Mouse (Mus musculus) heart, embryonic 15.5 days (tissue): ENCODE data around the gene Slc45a2. TPM values are rescaled to one million over a fixed set of nuclear protein-coding genes. Genes with fewer than 3 reads are reported as not detected.

Experiments used
- ATAC-seq: fragments of 200-750 bp; cut with Nextera tagmentation; replicated peaks from 2 replicates; pipeline ENCODE4 v1.8.0; 2017; ENCODE audit warnings: low read depth, moderate TSS enrichment; ENCODE audit not compliant: insufficient number of reproducible peaks, insufficient read depth, low FRiP score
- H3K27ac ChIP-seq: fragments of 300-500 bp; sonication (generic); 2 replicates; pipeline ENCODE4 v1.5.1; 2015; ENCODE audit warnings: mild to moderate bottlenecking, inconsistent platforms
- H3K27me3 ChIP-seq: fragments of 300-500 bp; sonication (generic); 2 replicates; pipeline ENCODE4 v1.6.1; 2015; ENCODE audit warnings: inconsistent platforms
- H3K36me3 ChIP-seq: fragments of 300-500 bp; sonication (generic); 2 replicates; pipeline ENCODE4 v1.6.1; 2015; ENCODE audit warnings: mild to moderate bottlenecking, inconsistent platforms
- H3K4me1 ChIP-seq: fragments of 300-500 bp; sonication (generic); replicated peaks from 2 replicates; pipeline ENCODE4 v1.6.1; 2015; ENCODE audit warnings: inconsistent platforms
- H3K4me2 ChIP-seq: fragments of 300-500 bp; sonication (generic); 2 replicates; pipeline ENCODE4 v1.6.1; 2015; ENCODE audit warnings: inconsistent platforms, mild to moderate bottlenecking, moderate library complexity
- H3K4me3 ChIP-seq: fragments of 300-500 bp; sonication (generic); 2 replicates; pipeline ENCODE4 v1.5.1; 2015; ENCODE audit warnings: mild to moderate bottlenecking, inconsistent platforms
- H3K9ac ChIP-seq: fragments of 300-500 bp; sonication (generic); 2 replicates; pipeline ENCODE4 v1.6.1; 2015; ENCODE audit warnings: mild to moderate bottlenecking, inconsistent platforms
- H3K9me3 ChIP-seq: fragments of 300-500 bp; sonication (generic); replicated peaks from 2 replicates; pipeline ENCODE4 v1.6.1; 2016; ENCODE audit warnings: inconsistent platforms
- WGBS: fragments of 180-500 bp; shearing (Covaris S2); methylation state at CpG from one replicate; pipeline ENCODE4 v1.1.7; 2015; ENCODE audit warnings: mixed read lengths; 5-methylcytosine and 5-hydroxymethylcytosine counted together
- polyA plus RNA-seq: library from polyadenylated mRNA; unstranded; fragments of >200 nt; fragmentation: Nextera tagmentation; extraction: Ambion mirVana; gene quantifications from 2 replicates; pipeline ENCODE4 v1.2.1, GENCODE M21; 2015

Gene Slc45a2
- 0.08 and 0.13 TPM in 2 replicates for polyA plus RNA-seq

DNA sequence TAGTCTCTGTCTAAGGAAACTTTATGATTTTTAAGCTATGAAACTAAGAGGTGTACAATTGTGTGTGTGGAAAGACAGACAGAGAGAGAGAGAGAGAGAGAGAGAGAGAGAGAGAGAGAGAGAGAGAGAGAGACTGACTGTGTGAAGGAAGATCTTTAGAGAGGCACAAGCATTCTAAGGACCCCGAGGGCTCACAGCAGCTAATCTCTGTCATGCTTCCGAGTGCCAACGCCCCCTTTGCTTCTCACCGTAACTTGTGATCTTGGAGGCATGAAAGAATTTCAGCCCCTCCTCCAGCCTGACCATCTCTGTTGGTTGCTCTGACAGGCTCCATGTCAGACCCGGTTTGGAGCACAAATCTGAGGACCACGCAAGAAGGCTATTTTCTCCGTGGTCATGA is at the start of gene Slc45a2:
Gene Slc45a2, plus strand, starts transcription at position 301 of the 400 bp plus-strand sequence.
- no peaks in the 10 kb centered on the region for H3K9me3 ChIP-seq
- no peaks in the 10 kb centered on the region for H3K36me3 ChIP-seq
- 0 out of 2 replicates have a peak within 1 kb of the TSS, but pooled peaks have one; percentile 3 for H3K4me2 ChIP-seq
- H3K4me1 ChIP-seq = no peaks in the 10 kb centered on the region
- H3K27ac ChIP-seq = no peak within 1 kb of the TSS
- H3K9ac ChIP-seq = no peak within 1 kb of the TSS
- H3K4me3 ChIP-seq = no peak within 1 kb of the TSS
- no peaks in the 10 kb centered on the region for H3K27me3 ChIP-seq
- no peak for ATAC-seq
- WGBS = 38% methylated on average over 7 of the region's 7 CpGs

- Histone ChIP-seq H3K27me3 (0 out of 2 replicates have a peak, but pooled peaks cover 3% of the 10 kb centered on the region), H3K27ac (no peak within 1 kb of the TSS), H3K9ac (no peak within 1 kb of the TSS), H3K36me3 (no peaks in the 10 kb centered on the region), H3K9me3 (no peaks in the 10 kb centered on the region), H3K4me2 (no peak within 1 kb of the TSS), H3K4me1 (no peaks in the 10 kb centered on the region), H3K4me3 (no peak within 1 kb of the TSS)
- 74% methylated on average over 23 of the region's 23 CpGs for WGBS
- no peak for ATAC-seq
Measured at GRCm38 (mm10) chr15:10951951-10952759, 48.4 kb upstream of the Slc45a2 start, which contains the start of gene C1qtnf3. Gene C1qtnf3, plus strand, starts transcription at chr15:10952332.

GRCm38 (mm10) chr15:10952760-10953305 is 47.7 kb upstream of the Slc45a2 start:
- no peak overlapping the region for H3K9ac ChIP-seq
- no peak overlapping the region for H3K4me2 ChIP-seq
- no peak overlapping the region for H3K27ac ChIP-seq
- no peaks in the 10 kb centered on the region for H3K4me1 ChIP-seq
- 0 out of 2 replicates have a peak, but pooled peaks cover 2% of the 10 kb centered on the region for H3K27me3 ChIP-seq
- H3K9me3 ChIP-seq = no peaks in the 10 kb centered on the region
- no peak for ATAC-seq
- 48% methylated on average over 4 of the region's 4 CpGs for WGBS
- no peaks in the 10 kb centered on the region for H3K36me3 ChIP-seq
- H3K4me3 ChIP-seq = no peak overlapping the region

DNA sequence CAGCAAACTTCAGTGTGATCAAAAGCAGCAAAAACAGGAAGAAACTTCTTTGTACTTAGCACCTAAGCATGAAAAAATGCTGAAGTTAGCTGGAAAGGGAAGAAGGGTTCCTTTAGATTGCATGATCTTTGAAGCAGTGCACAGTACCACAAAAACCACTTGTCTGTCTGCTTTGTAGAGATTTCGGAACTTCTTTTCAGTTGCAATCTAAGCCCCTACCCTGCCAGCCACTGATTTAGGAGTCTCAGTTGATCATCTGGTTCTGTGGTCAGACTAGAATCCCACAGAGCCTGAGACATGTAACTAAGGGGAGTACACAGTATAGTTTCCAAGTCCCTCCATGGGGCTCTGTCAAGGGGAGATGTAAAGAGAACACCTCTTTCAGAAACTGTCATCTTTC is 47.1 kb upstream of the Slc45a2 start:
- Histone ChIP-seq H3K36me3 (no peaks in the 10 kb centered on the region), H3K4me3 (no peak overlapping the region), H3K9me3 (no peaks in the 10 kb centered on the region), H3K27ac (no peak overlapping the region), H3K4me1 (no peaks in the 10 kb centered on the region; the same call in 1 of the 2 replicates), H3K9ac (no peak overlapping the region), H3K27me3 (no peaks in the 10 kb centered on the region), H3K4me2 (no peak overlapping the region)
- ATAC-seq = no peak
- WGBS = 59% methylated on average over 1 of the region's 1 CpGs

DNA sequence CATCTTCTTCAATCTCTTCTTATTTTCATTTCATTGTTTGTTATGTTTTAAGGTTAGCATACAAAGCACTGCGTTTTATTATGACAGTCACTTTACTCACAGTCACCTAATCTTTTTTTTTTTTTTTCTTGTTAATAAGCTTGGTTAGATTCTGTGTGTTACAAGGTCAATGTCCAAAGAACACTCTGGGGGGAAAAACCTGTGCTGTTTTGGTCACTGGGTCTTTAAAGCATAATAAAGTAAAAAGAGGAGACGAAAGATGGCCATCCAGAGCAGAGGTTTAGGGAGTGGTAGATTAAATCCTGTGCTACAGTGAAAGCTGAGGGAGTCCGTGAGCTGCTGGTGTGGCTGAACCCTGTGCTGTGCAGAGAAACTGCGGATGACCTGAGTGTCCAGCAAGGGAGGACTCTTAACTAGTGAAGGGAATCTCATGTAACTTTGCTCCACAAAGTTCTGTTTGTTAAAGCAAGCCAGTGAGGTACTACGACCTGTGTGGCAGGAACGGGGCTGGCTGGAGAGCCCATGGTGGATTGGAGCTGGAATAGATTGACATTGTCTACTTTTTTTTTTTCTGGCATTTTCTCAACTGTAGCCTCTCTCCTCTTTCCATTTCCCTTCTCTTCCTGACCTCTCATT is 46.0 kb upstream of the Slc45a2 start:
- Histone ChIP-seq H3K36me3 (no peaks in the 10 kb centered on the region), H3K4me1 (no peaks in the 10 kb centered on the region; the same call in 1 of the 2 replicates), H3K4me2 (no peak overlapping the region), H3K9me3 (no peaks in the 10 kb centered on the region), H3K27me3 (no peaks in the 10 kb centered on the region), H3K9ac (no peak overlapping the region), H3K27ac (no peak overlapping the region), H3K4me3 (no peak overlapping the region)
- ATAC-seq = no peak
- 83% methylated on average over 6 of the region's 6 CpGs for WGBS

GRCm38 (mm10) chr15:10955156-10955555 is 45.4 kb upstream of the Slc45a2 start:
- Histone ChIP-seq H3K9ac (no peak overlapping the region), H3K4me3 (no peak overlapping the region), H3K9me3 (no peaks in the 10 kb centered on the region), H3K27ac (no peak overlapping the region), H3K4me1 (no peaks in the 10 kb centered on the region; the same call in 1 of the 2 replicates), H3K36me3 (no peaks in the 10 kb centered on the region), H3K4me2 (no peak overlapping the region), H3K27me3 (no peaks in the 10 kb centered on the region)
- 61% methylated on average over 5 of the region's 5 CpGs for WGBS
- no peak for ATAC-seq

DNA sequence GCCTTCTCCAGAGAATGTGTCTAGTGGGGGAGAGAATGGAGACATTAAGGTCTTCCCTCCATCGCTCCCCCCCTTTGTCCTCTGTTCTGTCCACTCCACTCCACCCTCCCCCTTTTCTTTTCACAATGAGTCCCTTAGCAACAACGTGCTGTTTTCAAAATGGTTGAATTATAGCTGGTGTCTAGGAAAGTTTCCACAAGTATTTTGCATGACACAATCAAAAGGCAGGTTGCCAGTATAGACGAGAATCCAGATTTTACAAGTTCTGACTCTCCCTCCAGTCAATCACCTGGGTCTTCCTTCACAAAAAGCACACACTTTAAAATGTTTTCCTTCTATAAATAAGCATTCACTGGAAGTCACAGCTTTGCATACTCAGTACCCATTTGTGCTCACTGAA is 43.8 kb upstream of the Slc45a2 start:
- Histone ChIP-seq H3K4me3 (no peak overlapping the region), H3K27ac (no peak overlapping the region), H3K4me1 (no peaks in the 10 kb centered on the region; the same call in 1 of the 2 replicates), H3K9me3 (no peaks in the 10 kb centered on the region), H3K36me3 (no peaks in the 10 kb centered on the region), H3K27me3 (no peaks in the 10 kb centered on the region), H3K4me2 (no peak overlapping the region), H3K9ac (no peak overlapping the region)
- WGBS = 55% methylated on average over 3 of the region's 3 CpGs
- ATAC-seq = no peak

GRCm38 (mm10) chr15:10959277-10960026 is 41.1 kb upstream of the Slc45a2 start:
- no peak overlapping the region for H3K9ac ChIP-seq
- 88% methylated on average over 15 of the region's 15 CpGs for WGBS
- no peaks in the 10 kb centered on the region for H3K9me3 ChIP-seq
- ATAC-seq = no peak
- no peak overlapping the region for H3K4me3 ChIP-seq
- H3K27me3 ChIP-seq = no peaks in the 10 kb centered on the region
- H3K27ac ChIP-seq = no peak overlapping the region
- H3K4me2 ChIP-seq = no peak overlapping the region
- H3K36me3 ChIP-seq = no peaks in the 10 kb centered on the region
- H3K4me1 ChIP-seq = no peaks in the 10 kb centered on the region; the same call in 1 of the 2 replicates

DNA sequence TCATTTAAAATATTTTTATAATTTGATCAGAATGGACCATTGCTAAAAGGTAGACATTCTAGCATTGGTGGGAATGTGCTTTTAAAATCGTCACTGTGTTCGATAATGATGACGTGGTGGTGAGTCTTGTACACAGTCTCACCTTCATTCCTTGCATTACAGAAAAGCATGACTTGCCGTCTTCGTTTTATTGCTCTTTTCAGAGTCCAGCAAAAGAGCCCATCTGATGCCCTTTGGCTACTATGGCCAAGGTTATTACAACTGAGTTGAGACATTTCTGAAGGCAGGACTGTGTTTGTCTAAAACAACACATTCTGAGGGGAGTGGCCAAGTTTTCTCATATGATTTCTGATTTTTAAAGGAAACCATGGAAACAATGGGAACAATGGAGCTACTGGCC is 40.3 kb upstream of the Slc45a2 start:
- H3K4me1 ChIP-seq = no peaks in the 10 kb centered on the region; the same call in 1 of the 2 replicates
- ATAC-seq = no peak
- 86% methylated on average over 5 of the region's 5 CpGs for WGBS
- no peak overlapping the region for H3K4me2 ChIP-seq
- H3K27me3 ChIP-seq = no peaks in the 10 kb centered on the region
- H3K9ac ChIP-seq = no peak overlapping the region
- H3K4me3 ChIP-seq = no peak overlapping the region
- no peaks in the 10 kb centered on the region for H3K9me3 ChIP-seq
- H3K27ac ChIP-seq = no peak overlapping the region
- no peaks in the 10 kb centered on the region for H3K36me3 ChIP-seq

DNA sequence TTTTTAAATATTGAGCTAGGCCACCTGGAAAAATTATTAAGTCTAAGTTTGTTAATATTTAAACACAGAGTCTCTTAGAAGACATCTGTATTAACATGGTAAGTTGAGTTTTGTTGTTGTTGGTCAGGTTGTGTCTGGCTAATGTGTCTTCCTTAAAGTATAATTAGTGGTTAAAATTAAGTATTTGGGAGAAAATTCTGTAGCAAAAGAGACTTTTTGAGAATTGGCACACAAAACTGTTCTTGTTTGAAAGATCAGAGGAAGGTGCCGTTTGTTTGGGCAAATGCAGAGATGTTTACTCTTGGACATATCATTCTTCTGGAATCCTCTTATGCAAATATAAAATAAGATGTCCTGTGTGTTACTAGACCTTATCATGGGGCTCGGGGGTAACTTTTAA is 37.9 kb upstream of the Slc45a2 start:
- H3K4me2 ChIP-seq = no peak overlapping the region
- H3K27ac ChIP-seq = no peak overlapping the region
- no peak overlapping the region for H3K4me3 ChIP-seq
- no peak for ATAC-seq
- H3K4me1 ChIP-seq = no peaks in the 10 kb centered on the region; the same call in 1 of the 2 replicates
- 79% methylated on average over 2 of the region's 2 CpGs for WGBS
- no peaks in the 10 kb centered on the region for H3K27me3 ChIP-seq
- no peaks in the 10 kb centered on the region for H3K36me3 ChIP-seq
- no peaks in the 10 kb centered on the region for H3K9me3 ChIP-seq
- no peak overlapping the region for H3K9ac ChIP-seq

DNA sequence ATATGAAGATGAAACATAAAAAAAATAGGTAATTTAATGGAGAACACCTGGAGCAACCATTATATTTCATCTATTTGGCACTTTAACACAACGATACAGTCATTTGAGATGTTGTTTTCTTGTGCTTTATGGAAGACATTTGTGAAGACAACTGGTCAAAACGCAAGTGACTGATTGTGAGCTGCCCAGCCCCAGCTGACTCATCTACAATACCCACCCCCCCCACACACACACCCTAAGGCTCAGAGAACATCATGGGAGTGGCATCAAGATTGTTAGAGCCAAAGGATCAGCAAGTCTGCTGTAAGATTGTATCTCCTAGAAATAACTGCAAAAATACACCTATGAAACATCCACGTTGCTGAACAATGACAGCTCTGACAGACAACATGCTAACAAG is 31.1 kb upstream of the Slc45a2 start:
- no peak for ATAC-seq
- H3K4me3 ChIP-seq = no peak overlapping the region
- H3K9ac ChIP-seq = no peak overlapping the region
- H3K4me2 ChIP-seq = no peak overlapping the region
- H3K27ac ChIP-seq = no peak overlapping the region
- 65% methylated on average over 3 of the region's 3 CpGs for WGBS
- H3K9me3 ChIP-seq = no peaks in the 10 kb centered on the region
- H3K36me3 ChIP-seq = no peaks in the 10 kb centered on the region
- no peaks in the 10 kb centered on the region for H3K27me3 ChIP-seq
- H3K4me1 ChIP-seq = no peaks in the 10 kb centered on the region
